Mouse (Mus musculus): ENCODE measurements around the gene Dus2. TPM values are rescaled to one million over a fixed set of nuclear protein-coding genes. Genes with fewer than 3 reads are reported as not detected.

Dus2 gene
- total and polyA plus RNA-seq, 3 experiments: 20.7 to 27.2 (median 23.2) TPM

DNA sequence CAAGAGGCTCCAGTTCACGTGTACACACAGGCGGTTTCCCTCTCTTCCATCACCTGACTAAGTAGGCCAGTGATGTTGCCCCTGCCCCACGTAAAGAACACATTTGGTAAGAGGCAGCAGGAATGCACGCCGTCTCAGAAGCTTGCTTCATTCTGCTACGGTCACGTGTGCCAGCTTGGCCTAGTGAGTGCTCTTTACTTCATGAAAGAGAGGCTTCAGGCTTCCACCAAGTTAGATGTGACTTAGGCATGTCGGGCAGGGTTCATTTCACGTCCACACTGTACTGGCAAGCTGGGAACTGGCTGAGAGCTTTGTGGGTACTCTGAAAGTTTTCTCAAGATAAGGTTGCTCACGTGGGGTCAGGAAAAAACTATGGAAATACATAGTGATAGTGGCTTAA is 47.6 kb downstream of the Dus2 start:
- H3K36me3 ChIP-seq (replicated peaks in 1 of 2; ENCODE audit: control insufficient read depth in 1 of 2, insufficient read depth in 1 of 2, low read length in 1 of 2): peaks cover 21 to 68% of the 10 kb centered on the region in 2 experiments
- H3K9me3 ChIP-seq (replicated peaks; ENCODE audit: low read length): no peaks in the 10 kb centered on the region
- H3K4me2 ChIP-seq (ENCODE audit: insufficient read depth, low read depth, poor library complexity, severe bottlenecking): no peak overlapping the region
- no peak for DNase-seq (ENCODE audit: extremely low read depth)
- H3K27ac ChIP-seq (ENCODE audit: insufficient read depth, low read depth): no peak overlapping the region
- no peak overlapping the region for H3K9ac ChIP-seq (ENCODE audit: insufficient read depth, low read depth)
- H3K4me3 ChIP-seq (replicated peaks in 1 of 3; ENCODE audit: low read depth in 2 of 3, low read length in 2 of 3, poor library complexity in 1 of 3): no peak overlapping the region
- dilution Hi-C loops (cut with MboI; ENCODE audit: extremely low pct_ligation_motif_present, extremely low pct_unique_long_range_greater_than_20kb, low sequenced_read_pairs): no loop called here
- TF ChIP-seq TCF12 (IDR thresholded peaks at IDR 0.05; ENCODE audit: low read depth, low read length) (no peak), NELFE (IDR thresholded peaks at IDR 0.05; ENCODE audit: low read depth, low read length) (no peak), EP300 (IDR thresholded peaks at IDR 0.05; ENCODE audit: low read length) (no peak), SMC3 (IDR thresholded peaks at IDR 0.05; ENCODE audit: low read depth, low read length) (no peak), TBP (conservative IDR thresholded peaks at IDR 0.05; ENCODE audit: low read depth, low read length) (no peak), E2F4 (IDR thresholded peaks at IDR 0.05; ENCODE audit: insufficient replicate concordance, low read depth, low read length) (no peak), JUN (IDR thresholded peaks at IDR 0.05; ENCODE audit: insufficient read depth, low read depth, low read length) (no peak), MEF2A (IDR thresholded peaks at IDR 0.05; ENCODE audit: borderline replicate concordance, low read depth, low read length) (no peak), CHD2 (IDR thresholded peaks at IDR 0.05; ENCODE audit: low read length) (no peak), ZNF384 (IDR thresholded peaks at IDR 0.05; ENCODE audit: low read depth, low read length) (no peak), MYC (IDR thresholded peaks at IDR 0.05; ENCODE audit: low read depth, low read length) (no peak), RAD21 (IDR thresholded peaks at IDR 0.05; ENCODE audit: low read depth, low read length) (no peak)
- H3K79me2 ChIP-seq (replicated peaks; ENCODE audit: control insufficient read depth, extremely low read depth, insufficient read depth, poor library complexity, severe bottlenecking): no peaks in the 10 kb centered on the region
- H3K27me3 ChIP-seq (replicated peaks): no peaks in the 10 kb centered on the region
- in situ Hi-C loops (cut with MboI; ENCODE audit: low pct_ligation_motif_present, low pct_unique_long_range_greater_than_20kb, low sequenced_read_pairs): loop anchor here (25.0 kb wide), 1 partner anchor 326 kb away; the partner anchor contains the start of genes 4933405L10Rik, Acd, Enkd1 and Pard6a
- peaks cover 9 to 41% of the 10 kb centered on the region in 2 experiments for H3K4me1 ChIP-seq (ENCODE audit: control insufficient read depth in 1 of 2, insufficient read depth in 2 of 2)

DNA sequence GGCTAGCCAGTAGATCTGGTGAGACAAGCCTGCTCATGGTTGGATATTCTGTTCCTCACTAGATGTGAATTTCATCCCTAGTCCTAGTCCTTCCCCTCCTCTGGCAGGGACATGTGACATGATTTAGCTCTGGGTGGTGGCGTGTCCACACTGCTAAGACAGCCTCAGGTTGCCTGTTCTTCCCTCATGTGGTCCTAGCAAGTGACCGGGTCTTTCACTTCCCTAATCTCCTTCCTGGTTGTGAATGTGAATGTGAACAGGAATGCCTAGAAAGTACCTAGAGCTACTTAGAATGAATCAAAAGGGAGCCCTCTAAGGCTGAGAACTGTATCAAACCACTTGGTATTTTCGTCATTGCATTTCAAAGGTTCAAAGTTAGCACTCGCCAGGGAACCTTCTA is 48.5 kb downstream of the Dus2 start:
- Histone ChIP-seq H3K4me2 (ENCODE audit: insufficient read depth, low read depth, poor library complexity, severe bottlenecking) (no peak overlapping the region; the same call in 1 of the 2 replicates), H3K9ac (ENCODE audit: insufficient read depth, low read depth) (no peak overlapping the region), H3K4me3 (replicated peaks in 1 of 3; ENCODE audit: low read depth in 2 of 3, low read length in 2 of 3, poor library complexity in 1 of 3) (no peak overlapping the region), H3K9me3 (replicated peaks; ENCODE audit: low read length) (no peaks in the 10 kb centered on the region), H3K79me2 (replicated peaks; ENCODE audit: control insufficient read depth, extremely low read depth, insufficient read depth, poor library complexity, severe bottlenecking) (no peaks in the 10 kb centered on the region), H3K27ac (ENCODE audit: insufficient read depth, low read depth) (peak overlapping the region; percentile 25; the same call in 1 of the 2 replicates), H3K27me3 (replicated peaks) (no peaks in the 10 kb centered on the region), H3K4me1 (ENCODE audit: control insufficient read depth in 1 of 2, insufficient read depth in 2 of 2) (peaks cover 16 to 50% of the 10 kb centered on the region in 2 experiments), H3K36me3 (replicated peaks in 1 of 2; ENCODE audit: control insufficient read depth in 1 of 2, insufficient read depth in 1 of 2, low read length in 1 of 2) (peaks cover 29 to 69% of the 10 kb centered on the region in 2 experiments)
- in situ Hi-C loops (cut with MboI; ENCODE audit: low pct_ligation_motif_present, low pct_unique_long_range_greater_than_20kb, low sequenced_read_pairs): loop anchor here (25.0 kb wide), 1 partner anchor 327 kb away; the partner anchor contains the start of genes 4933405L10Rik, Acd, Enkd1 and Pard6a
- DNase-seq (ENCODE audit: extremely low read depth): no peak
- dilution Hi-C loops (cut with MboI; ENCODE audit: extremely low pct_ligation_motif_present, extremely low pct_unique_long_range_greater_than_20kb, low sequenced_read_pairs): no loop called here
- TF ChIP-seq POLR2A (IDR thresholded peaks at IDR 0.05; ENCODE audit: low read depth, low read length) (no peak), HCFC1 (IDR thresholded peaks at IDR 0.05; ENCODE audit: low read depth, low read length) (no peak), EP300 (IDR thresholded peaks at IDR 0.05; ENCODE audit: low read length) (peak; percentile 82), ZMIZ1 (IDR thresholded peaks at IDR 0.05; ENCODE audit: low read depth, low read length) (no peak), RAD21 (IDR thresholded peaks at IDR 0.05; ENCODE audit: low read depth, low read length) (no peak; the same call in none of the 2 replicates), ZKSCAN1 (IDR thresholded peaks at IDR 0.05; ENCODE audit: borderline replicate concordance, low read depth, low read length) (0 out of 2 replicates have a peak, but pooled peaks have one; percentile 38), USF1 (IDR thresholded peaks at IDR 0.05; ENCODE audit: low read depth, low read length) (peak; percentile 38), CHD2 (IDR thresholded peaks at IDR 0.05; ENCODE audit: low read length) (peak; percentile 45), MXI1 (IDR thresholded peaks at IDR 0.05; ENCODE audit: low read depth, low read length) (peak; percentile 65; the same call in 1 of the 2 replicates), NRF1 (IDR thresholded peaks at IDR 0.05; ENCODE audit: low read depth, low read length) (no peak), MEF2A (IDR thresholded peaks at IDR 0.05; ENCODE audit: borderline replicate concordance, low read depth, low read length) (peak; percentile 38; the same call in 1 of the 2 replicates), TBP (conservative IDR thresholded peaks at IDR 0.05; ENCODE audit: low read depth, low read length) (0 out of 2 replicates have a peak, but pooled peaks have one; percentile 20), E2F4 (IDR thresholded peaks at IDR 0.05; ENCODE audit: insufficient replicate concordance, low read depth, low read length) (no peak), MAZ (IDR thresholded peaks at IDR 0.05; ENCODE audit: low read depth, low read length) (no peak), GABPA (IDR thresholded peaks at IDR 0.05; ENCODE audit: insufficient replicate concordance, low read depth, low read length) (no peak), MYC (IDR thresholded peaks at IDR 0.05; ENCODE audit: low read depth, low read length) (peak; percentile 86; the same call in 1 of the 2 replicates), ZNF384 (IDR thresholded peaks at IDR 0.05; ENCODE audit: low read depth, low read length) (no peak; the same call in 1 of the 2 replicates), IRF4 (IDR thresholded peaks at IDR 0.05; ENCODE audit: low read depth, low read length) (peak; percentile 90), BHLHE40 (IDR thresholded peaks at IDR 0.05; ENCODE audit: low read depth, low read length) (peak; percentile 78), KAT2A (IDR thresholded peaks at IDR 0.05; ENCODE audit: insufficient replicate concordance, low read length) (no peak), ZC3H11A (IDR thresholded peaks at IDR 0.05; ENCODE audit: low read depth, low read length) (no peak), JUN (IDR thresholded peaks at IDR 0.05; ENCODE audit: insufficient read depth, low read depth, low read length) (no peak), ELF1 (IDR thresholded peaks at IDR 0.05; ENCODE audit: low read depth, low read length) (peak; percentile 69), CTCF (conservative IDR thresholded peaks at IDR 0.05 in 1 of 2, IDR thresholded peaks at IDR 0.05 in 1 of 2; ENCODE audit: low read depth in 2 of 2, low read length in 2 of 2) (no peak), CHD1 (IDR thresholded peaks at IDR 0.05; ENCODE audit: low read depth, low read length) (no peak), PAX5 (IDR thresholded peaks at IDR 0.05; ENCODE audit: low read length) (no peak), TCF12 (IDR thresholded peaks at IDR 0.05; ENCODE audit: low read depth, low read length) (0 out of 2 replicates have a peak, but pooled peaks have one; percentile 14), SMC3 (IDR thresholded peaks at IDR 0.05; ENCODE audit: low read depth, low read length) (no peak; the same call in 1 of the 2 replicates)

All from CH12.LX (cell line).